ENCODE assay signal across 20 mouse cellular contexts in the genomic region with DNA sequence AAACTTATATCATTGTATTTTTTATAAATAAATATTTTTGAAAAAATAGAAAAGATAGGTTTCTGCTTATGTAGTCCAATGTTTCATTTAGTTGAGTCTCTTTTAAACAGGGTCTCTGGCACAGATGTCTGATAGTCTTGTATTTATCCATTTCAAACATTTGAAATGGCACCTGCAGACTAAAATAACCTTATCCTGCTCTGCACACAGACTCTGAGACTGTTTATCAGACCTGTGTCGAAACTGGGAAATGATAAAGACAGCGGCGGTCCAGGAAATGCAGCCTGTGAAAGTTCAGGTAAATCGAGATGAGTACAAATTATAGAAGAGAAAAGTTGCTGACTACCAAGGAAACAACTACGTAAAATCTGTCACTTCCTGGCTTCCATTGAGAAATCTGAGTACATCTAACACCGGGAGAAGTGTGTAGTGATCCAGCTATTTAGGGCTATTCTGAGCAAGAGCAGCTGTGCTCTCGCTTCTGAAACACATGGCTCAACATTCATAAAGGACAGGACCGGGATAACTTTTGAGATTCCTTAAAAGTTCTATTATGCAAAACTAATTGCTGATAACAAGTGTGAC.
DNase-seq lines count a peak whose midpoint lies in the region; ATAC-seq and TF ChIP-seq lines count a peak whose summit lies in the region.
"Had no signal": no experiment of that assay in that cellular context is flagged by ENCODE, and none has a peak within 500 bp of the region (broad histone marks: within the 10 kb centered on the region; RNA-seq: fewer than 3 reads in every experiment).

No protein-coding gene starts in this region.

- H3K9me3 ChIP-seq in heart, embryonic 16.5 days (replicated peaks; ENCODE audit: control insufficient read depth, low read length): no peaks in the 10 kb centered on the region
- H3K9me3 ChIP-seq in lung, postnatal 0 days (ENCODE audit: low read length): no peaks in the 10 kb centered on the region
- H3K9me3 ChIP-seq in midbrain, embryonic 11.5 days (ENCODE audit: control insufficient read depth, low read length): no peaks in the 10 kb centered on the region
- H3K9me3 ChIP-seq: embryonic facial prominence, embryonic 15.5 days; G1E; lung, embryonic 15.5 days; midbrain, embryonic 15.5 days; neural tube, embryonic 15.5 days had no signal

- peak overlapping the region; percentile 33 for H3K4me2 ChIP-seq in heart, embryonic 16.5 days (ENCODE audit: low read depth, low read length)
- no peak overlapping the region for H3K4me2 ChIP-seq in lung, postnatal 0 days (replicated peaks; ENCODE audit: low read depth, low read length)
- no peak overlapping the region for H3K4me2 ChIP-seq in midbrain, embryonic 11.5 days
- H3K4me2 ChIP-seq: embryonic facial prominence, embryonic 15.5 days; liver, embryonic 11.5 days; lung, embryonic 15.5 days; midbrain, embryonic 15.5 days; neural tube, embryonic 15.5 days had no signal

- no peak overlapping the region for H3K9ac ChIP-seq in heart, embryonic 16.5 days (ENCODE audit: low read length)
- no peak overlapping the region for H3K9ac ChIP-seq in lung, postnatal 0 days (replicated peaks; ENCODE audit: low read depth)
- H3K9ac ChIP-seq in midbrain, embryonic 11.5 days (ENCODE audit: low read length): no peak overlapping the region
- H3K9ac ChIP-seq: embryonic facial prominence, embryonic 15.5 days; lung, embryonic 15.5 days; midbrain, embryonic 15.5 days; neural tube, embryonic 15.5 days had no signal

- H3K27me3 ChIP-seq in heart, embryonic 16.5 days (ENCODE audit: control insufficient read depth, insufficient read depth, low read length): no peaks in the 10 kb centered on the region
- no peaks in the 10 kb centered on the region for H3K27me3 ChIP-seq in lung, postnatal 0 days (replicated peaks; ENCODE audit: insufficient read depth, low read length)
- no peaks in the 10 kb centered on the region for H3K27me3 ChIP-seq in midbrain, embryonic 11.5 days (ENCODE audit: control insufficient read depth, insufficient read depth, low read length)
- H3K27me3 ChIP-seq: embryonic facial prominence, embryonic 15.5 days; lung, embryonic 15.5 days; midbrain, embryonic 15.5 days; neural tube, embryonic 15.5 days had no signal

- no peaks in the 10 kb centered on the region for H3K36me3 ChIP-seq in heart, embryonic 16.5 days (ENCODE audit: control insufficient read depth, insufficient read depth)
- no peaks in the 10 kb centered on the region for H3K36me3 ChIP-seq in lung, postnatal 0 days (ENCODE audit: insufficient read depth, low read length)
- H3K36me3 ChIP-seq in midbrain, embryonic 11.5 days (ENCODE audit: control insufficient read depth, insufficient read depth, low read length): no peaks in the 10 kb centered on the region
- H3K36me3 ChIP-seq: embryonic facial prominence, embryonic 15.5 days; G1E; lung, embryonic 15.5 days; midbrain, embryonic 15.5 days; neural tube, embryonic 15.5 days had no signal

- H3K4me3 ChIP-seq in heart, embryonic 16.5 days (ENCODE audit: low read length): no peak overlapping the region
- H3K4me3 ChIP-seq in lung, postnatal 0 days (ENCODE audit: low read depth, low read length): no peak overlapping the region
- H3K4me3 ChIP-seq in lung, adult 2 months (replicated peaks; ENCODE audit: extremely low read depth, low read depth, low read length): no peak overlapping the region
- no peak overlapping the region for H3K4me3 ChIP-seq in midbrain, embryonic 11.5 days (ENCODE audit: low read depth, low read length)
- H3K4me3 ChIP-seq: embryonic facial prominence, embryonic 15.5 days; lung, embryonic 15.5 days; midbrain, embryonic 15.5 days; neural tube, embryonic 15.5 days had no signal

- no peak for ATAC-seq in heart, embryonic 16.5 days (replicated peaks; ENCODE audit: extremely low read depth, insufficient read depth, low FRiP score)
- ATAC-seq in lung, postnatal 0 days: 0 out of 2 replicates have a peak, but pooled peaks have one; percentile 40
- ATAC-seq in midbrain, embryonic 11.5 days (ENCODE audit: low FRiP score): no peak
- ATAC-seq: midbrain, embryonic 15.5 days had no signal

- TF ChIP-seq CTCF in lung, postnatal 0 days (IDR thresholded peaks at IDR 0.05): no peak
- no peak for TF ChIP-seq CTCF in lung, adult 2 months (IDR thresholded peaks at IDR 0.05; ENCODE audit: insufficient read depth, low read length)

- H3K27ac ChIP-seq in heart, embryonic 16.5 days (ENCODE audit: low read length): no peak overlapping the region
- no peak overlapping the region for H3K27ac ChIP-seq in lung, postnatal 0 days (ENCODE audit: low read length)
- no peak overlapping the region for H3K27ac ChIP-seq in midbrain, embryonic 11.5 days (ENCODE audit: low read depth, low read length)
- H3K27ac ChIP-seq: embryonic facial prominence, embryonic 15.5 days; lung, embryonic 15.5 days; midbrain, embryonic 15.5 days; neural tube, embryonic 15.5 days had no signal

- TF ChIP-seq POLR2A in lung, adult 2 months (IDR thresholded peaks at IDR 0.05; ENCODE audit: borderline replicate concordance, extremely low read depth, low read depth, low read length): no peak

- TF ChIP-seq EP300 in lung, postnatal 0 days (IDR thresholded peaks at IDR 0.05): no peak

- 0 out of 2 replicates have a peak, but pooled peaks cover 4% of the 10 kb centered on the region for H3K4me1 ChIP-seq in heart, embryonic 16.5 days (ENCODE audit: control insufficient read depth, insufficient read depth, low read length)
- no peaks in the 10 kb centered on the region; the same call in 1 of the 2 replicates for H3K4me1 ChIP-seq in lung, postnatal 0 days (ENCODE audit: insufficient read depth, low read depth, low read length)
- H3K4me1 ChIP-seq in lung, adult 2 months (ENCODE audit: control insufficient read depth, insufficient read depth, low read length): 0 out of 2 replicates have a peak, but pooled peaks cover 3% of the 10 kb centered on the region
- H3K4me1 ChIP-seq in midbrain, embryonic 11.5 days (ENCODE audit: control insufficient read depth, insufficient read depth, low read length): no peaks in the 10 kb centered on the region
- H3K4me1 ChIP-seq: embryonic facial prominence, embryonic 15.5 days; midbrain, embryonic 15.5 days; neural tube, embryonic 15.5 days had no signal

- peak; percentile 55 for DNase-seq in gastrocnemius, adult 18-20 months (ENCODE audit: low spot score)
- no peak for DNase-seq in gastrocnemius, postnatal 4 days (ENCODE audit: low spot score in 2 of 2)
- no peak for DNase-seq in heart, adult 18-20 months
- peak; percentile 58 for DNase-seq in lung, postnatal 0 days (ENCODE audit: low spot score)
- no peak for DNase-seq in lung, adult 2 months
- DNase-seq in skeletal muscle tissue, adult 2 months (ENCODE audit: low read depth, low spot score): peak; percentile 83
- no peak for DNase-seq in midbrain, embryonic 11.5 days (ENCODE audit: low spot score, missing footprints)
- DNase-seq: adrenal gland, postnatal 14 days; cerebellum, adult 11 months; cerebellum, postnatal 14 days; kidney, adult 8-10 months; kidney, postnatal 36 days; right cerebral cortex, postnatal 14 days had no signal

- 31% methylated on average over 8 of the region's 8 CpGs for WGBS in heart, embryonic 16.5 days
- WGBS in lung, postnatal 0 days: 34% methylated on average over 8 of the region's 8 CpGs
- WGBS in lung, adult 2 months: 44% methylated on average over 8 of the region's 8 CpGs
- WGBS in midbrain, embryonic 11.5 days: 90% methylated on average over 8 of the region's 8 CpGs

Comparison
In these comparisons a context has a peak if more than half of its experiments do, and no peak if none do; other contexts are left out.
1. DNase-seq: peak in gastrocnemius, adult 18-20 months (single experiment), lung, postnatal 0 days (single experiment) and skeletal muscle tissue, adult 2 months (single experiment); none in gastrocnemius, postnatal 4 days (0 of 2), heart, adult 18-20 months (0 of 2), lung, adult 2 months (single experiment) and midbrain, embryonic 11.5 days (single experiment).